Mouse (Mus musculus) midbrain, embryonic 11.5 days (tissue): Measurements from ENCODE around the gene Gpld1. TPM values are rescaled to one million over a fixed set of nuclear protein-coding genes. Genes with fewer than 3 reads are reported as not detected.

Source experiments
- ATAC-seq: fragments of 200-750 bp; cut with Nextera tagmentation; 2 replicates; pipeline ENCODE4 v1.8.0; 2017; ENCODE audit warnings: moderate TSS enrichment, moderate library complexity; ENCODE audit not compliant: low FRiP score
- DNase-seq: peaks from one replicate; pipeline ENCODE4 v3.0.0; 2015; ENCODE audit warnings: low spot score; ENCODE audit errors: missing footprints
- H3K27ac ChIP-seq: fragments of 300-500 bp; sonication (generic); 2 replicates; pipeline ENCODE4 v1.5.1; 2014; ENCODE audit warnings: low read depth, low read length
- H3K27me3 ChIP-seq: fragments of 300-500 bp; sonication (generic); 2 replicates; pipeline ENCODE4 v1.6.1; 2014; ENCODE audit warnings: mild to moderate bottlenecking, low read length, moderate library complexity, mixed read lengths; ENCODE audit not compliant: control insufficient read depth, insufficient read depth
- H3K36me3 ChIP-seq: fragments of 300-500 bp; sonication (generic); 2 replicates; pipeline ENCODE4 v1.6.1; 2014; ENCODE audit warnings: mild to moderate bottlenecking, low read length, moderate library complexity, mixed read lengths; ENCODE audit not compliant: control insufficient read depth, insufficient read depth
- H3K4me1 ChIP-seq: fragments of 300-500 bp; sonication (generic); 2 replicates; pipeline ENCODE4 v1.6.1; 2014; ENCODE audit warnings: low read length; ENCODE audit not compliant: control insufficient read depth, insufficient read depth
- H3K4me2 ChIP-seq: fragments of 300-500 bp; sonication (generic); 2 replicates; pipeline ENCODE4 v1.6.1; 2014; ENCODE audit warnings: mild to moderate bottlenecking, moderate library complexity
- H3K4me3 ChIP-seq: fragments of 300-500 bp; sonication (generic); 2 replicates; pipeline ENCODE4 v1.5.1; 2014; ENCODE audit warnings: low read depth, low read length
- H3K9ac ChIP-seq: fragments of 300-500 bp; sonication (generic); 2 replicates; pipeline ENCODE4 v1.6.1; 2014; ENCODE audit warnings: low read length
- H3K9me3 ChIP-seq: fragments of 300-500 bp; sonication (generic); 2 replicates; pipeline ENCODE4 v1.6.1; 2016; ENCODE audit warnings: low read length; ENCODE audit not compliant: control insufficient read depth
- WGBS: fragments of 180-500 bp; shearing (Covaris S2); extraction: QIAGEN DNeasy Blood & Tissue Kit; methylation state at CpG from one replicate; pipeline ENCODE4 v1.1.7; 2014; 5-methylcytosine and 5-hydroxymethylcytosine counted together
- polyA plus RNA-seq: library from polyadenylated mRNA; unstranded; fragments of >200 nt; fragmentation: Nextera tagmentation; extraction: Ambion mirVana; gene quantifications from 2 replicates; pipeline ENCODE4 v1.2.1, GENCODE M21; 2014

The Gpld1 gene
- polyA plus RNA-seq, 1 experiment from 2014 or later, result 0.23 TPM

- DNase-seq (no peak), ATAC-seq (no peak)
- H3K4me1 ChIP-seq, result peaks cover 2% of the 10 kb centered on the region; the same call in 1 of the 2 replicates
- H3K27ac ChIP-seq, result no peak overlapping the region
- H3K4me2 ChIP-seq, result no peak overlapping the region
- H3K4me3 ChIP-seq, result no peak overlapping the region
- no peaks in the 10 kb centered on the region; the same call in 1 of the 2 replicates for H3K27me3 ChIP-seq
- no peaks in the 10 kb centered on the region for H3K9me3 ChIP-seq
- H3K36me3 ChIP-seq, result no peaks in the 10 kb centered on the region; the same call in 1 of the 2 replicates
- 30% methylated on average over 9 of the region's 9 CpGs for WGBS
- H3K9ac ChIP-seq, result no peak overlapping the region
Observed at GRCm38 (mm10) chr13:24938683-24939082, 4.3 kb upstream of the Gpld1 start.

- DNase-seq (no peak), ATAC-seq (no peak)
- Histone ChIP-seq H3K27me3 (no peaks in the 10 kb centered on the region; the same call in 1 of the 2 replicates), H3K9ac (no peak overlapping the region), H3K4me1 (peaks cover 2% of the 10 kb centered on the region; the same call in 1 of the 2 replicates), H3K27ac (no peak overlapping the region), H3K9me3 (no peaks in the 10 kb centered on the region), H3K4me2 (no peak overlapping the region), H3K36me3 (no peaks in the 10 kb centered on the region; the same call in 1 of the 2 replicates), H3K4me3 (no peak overlapping the region)
- WGBS, result 84% methylated on average over 9 of the region's 9 CpGs
Observed at GRCm38 (mm10) chr13:24939472-24939871, 3.5 kb upstream of the Gpld1 start.

- Histone ChIP-seq H3K4me1 (no peaks in the 10 kb centered on the region), H3K9ac (no peak overlapping the region), H3K4me2 (no peak overlapping the region), H3K9me3 (no peaks in the 10 kb centered on the region), H3K27ac (no peak overlapping the region), H3K4me3 (no peak overlapping the region), H3K36me3 (no peaks in the 10 kb centered on the region), H3K27me3 (no peaks in the 10 kb centered on the region; the same call in 1 of the 2 replicates)
- DNase-seq, result no peak
- ATAC-seq, result no peak
- WGBS, result 90% methylated on average over 8 of the region's 8 CpGs
Observed at GRCm38 (mm10) chr13:24943303-24943702, 351 bp downstream of the Gpld1 start.

GRCm38 (mm10) chr13:24945567-24945966, 2.6 kb downstream of the Gpld1 start:
- ATAC-seq, result no peak

GRCm38 (mm10) chr13:24947158-24947557, 4.2 kb downstream of the Gpld1 start:
- no peaks in the 10 kb centered on the region for H3K4me1 ChIP-seq
- no peak for DNase-seq
- no peaks in the 10 kb centered on the region for H3K27me3 ChIP-seq
- H3K9ac ChIP-seq, result no peak overlapping the region
- H3K27ac ChIP-seq, result no peak overlapping the region
- ATAC-seq, result no peak
- WGBS, result 89% methylated on average over 5 of the region's 5 CpGs
- no peaks in the 10 kb centered on the region for H3K9me3 ChIP-seq
- no peaks in the 10 kb centered on the region for H3K36me3 ChIP-seq
- no peak overlapping the region for H3K4me3 ChIP-seq
- H3K4me2 ChIP-seq, result no peak overlapping the region

More at GRCm38 (mm10) chr13:24945567-24945966, 2.6 kb downstream of the Gpld1 start:
- H3K27ac ChIP-seq, result no peak overlapping the region
- no peak overlapping the region for H3K4me2 ChIP-seq
- no peaks in the 10 kb centered on the region for H3K9me3 ChIP-seq
- H3K4me3 ChIP-seq, result no peak overlapping the region
- no peaks in the 10 kb centered on the region for H3K4me1 ChIP-seq
- H3K36me3 ChIP-seq, result no peaks in the 10 kb centered on the region
- H3K9ac ChIP-seq, result no peak overlapping the region
- WGBS, result 37% methylated on average over 4 of the region's 4 CpGs
- no peak for DNase-seq
- no peaks in the 10 kb centered on the region for H3K27me3 ChIP-seq

GRCm38 (mm10) chr13:24948870-24949269, 5.9 kb downstream of the Gpld1 start:
- H3K4me3 ChIP-seq, result no peak overlapping the region
- no peaks in the 10 kb centered on the region for H3K36me3 ChIP-seq
- H3K9me3 ChIP-seq, result no peaks in the 10 kb centered on the region
- no peak overlapping the region for H3K4me2 ChIP-seq
- 88% methylated on average over 6 of the region's 6 CpGs for WGBS
- H3K27me3 ChIP-seq, result no peaks in the 10 kb centered on the region
- H3K4me1 ChIP-seq, result no peaks in the 10 kb centered on the region
- H3K9ac ChIP-seq, result no peak overlapping the region
- DNase-seq, result no peak
- no peak for ATAC-seq
- H3K27ac ChIP-seq, result no peak overlapping the region

- Histone ChIP-seq H3K4me3 (no peak overlapping the region), H3K27me3 (no peaks in the 10 kb centered on the region), H3K4me1 (no peaks in the 10 kb centered on the region), H3K4me2 (no peak overlapping the region), H3K9ac (no peak overlapping the region), H3K9me3 (no peaks in the 10 kb centered on the region), H3K27ac (no peak overlapping the region), H3K36me3 (no peaks in the 10 kb centered on the region)
- DNase-seq, result no peak
- 90% methylated on average over 7 of the region's 7 CpGs for WGBS
- no peak for ATAC-seq
Observed at GRCm38 (mm10) chr13:24952659-24953058, 9.7 kb downstream of the Gpld1 start.

GRCm38 (mm10) chr13:24955091-24955490, 12.1 kb downstream of the Gpld1 start:
- H3K9me3 ChIP-seq, result no peaks in the 10 kb centered on the region

GRCm38 (mm10) chr13:24955500-24955899, 12.5 kb downstream of the Gpld1 start:
- no peak for ATAC-seq
- whole genome bisulfite sequencing, result 25% methylated on average over 10 of the region's 10 CpGs
- H3K9me3 ChIP-seq, result no peaks in the 10 kb centered on the region
- H3K27me3 ChIP-seq, result no peaks in the 10 kb centered on the region
- no peak overlapping the region for H3K4me3 ChIP-seq
- no peak overlapping the region for H3K4me2 ChIP-seq
- H3K9ac ChIP-seq, result no peak overlapping the region
- H3K27ac ChIP-seq, result no peak overlapping the region
- no peak for DNase-seq
- no peaks in the 10 kb centered on the region for H3K4me1 ChIP-seq
- H3K36me3 ChIP-seq, result no peaks in the 10 kb centered on the region

More at GRCm38 (mm10) chr13:24955091-24955490, 12.1 kb downstream of the Gpld1 start:
- no peaks in the 10 kb centered on the region for H3K36me3 ChIP-seq
- no peak overlapping the region for H3K4me2 ChIP-seq
- H3K4me1 ChIP-seq, result no peaks in the 10 kb centered on the region
- no peaks in the 10 kb centered on the region for H3K27me3 ChIP-seq
- H3K27ac ChIP-seq, result no peak overlapping the region
- 58% methylated on average over 11 of the region's 11 CpGs for WGBS
- no peak for DNase-seq
- H3K4me3 ChIP-seq, result no peak overlapping the region
- no peak overlapping the region for H3K9ac ChIP-seq
- no peak for ATAC-seq
